8 mouse cellular contexts compared by ENCODE assay signal in genomic region chr9:13825896-13826295, GRCm38 (mm10). TPM values are rescaled to one million over a fixed set of nuclear protein-coding genes. Genes with fewer than 3 reads are reported as not detected.
A peak's percentile ranks its signal among the peaks of the same experiment; 100 is the strongest.
DNase-seq lines count a peak whose midpoint lies in the region; ATAC-seq and TF ChIP-seq lines count a peak whose summit lies in the region.

No protein-coding gene starts in this region.

- H3K27me3 ChIP-seq in lung, postnatal 0 days (replicated peaks; ENCODE audit: insufficient read depth, low read length), result no peaks in the 10 kb centered on the region
- no peaks in the 10 kb centered on the region for H3K27me3 ChIP-seq in forebrain, embryonic 10.5 days (ENCODE audit: poor library complexity, severe bottlenecking)
- H3K27me3 ChIP-seq in limb, embryonic 13.5 days, result no peaks in the 10 kb centered on the region
- H3K27me3 ChIP-seq in small intestine, adult 2 months (ENCODE audit: control insufficient read depth, insufficient read depth, low read length), result no peaks in the 10 kb centered on the region

- peaks cover 10% of the 10 kb centered on the region for H3K4me1 ChIP-seq in lung, postnatal 0 days (ENCODE audit: insufficient read depth, low read depth, low read length)
- H3K4me1 ChIP-seq in forebrain, embryonic 10.5 days, result peaks cover 38% of the 10 kb centered on the region
- H3K4me1 ChIP-seq in limb, embryonic 13.5 days, result peaks cover 26% of the 10 kb centered on the region
- peaks cover 3% of the 10 kb centered on the region; the same call in 1 of the 2 replicates for H3K4me1 ChIP-seq in small intestine, adult 2 months (ENCODE audit: control insufficient read depth, insufficient read depth, insufficient read length, low read length)

- no peak for TF ChIP-seq CTCF in lung, postnatal 0 days (IDR thresholded peaks at IDR 0.05)
- no peak for TF ChIP-seq CTCF in small intestine, adult 2 months (IDR thresholded peaks at IDR 0.05; ENCODE audit: extremely low read depth, insufficient read length, insufficient replicate concordance, low read depth, low read length)

- peaks cover 5% of the 10 kb centered on the region for H3K36me3 ChIP-seq in lung, postnatal 0 days (ENCODE audit: insufficient read depth, low read length)
- H3K36me3 ChIP-seq in forebrain, embryonic 10.5 days (replicated peaks), result peaks cover 57% of the 10 kb centered on the region
- H3K36me3 ChIP-seq in limb, embryonic 13.5 days, result peaks cover 18% of the 10 kb centered on the region
- peaks cover 6% of the 10 kb centered on the region; the same call in 1 of the 2 replicates for H3K36me3 ChIP-seq in small intestine, adult 2 months (ENCODE audit: control insufficient read depth, insufficient read depth, low read length)

- H3K4me2 ChIP-seq in lung, postnatal 0 days (replicated peaks; ENCODE audit: low read depth, low read length), result peak overlapping the region; percentile 82
- H3K4me2 ChIP-seq in limb, embryonic 13.5 days (replicated peaks), result peak overlapping the region; percentile 83

- peak overlapping the region; percentile 77 for H3K9ac ChIP-seq in lung, postnatal 0 days (replicated peaks; ENCODE audit: low read depth)
- peak overlapping the region; percentile 94 for H3K9ac ChIP-seq in limb, embryonic 13.5 days

- no peak for DNase-seq in lung, postnatal 0 days (ENCODE audit: low spot score)
- DNase-seq in lung, postnatal 14 days, result no peak
- DNase-seq in forebrain, embryonic 10.5 days (ENCODE audit: extremely low spot score, low spot score), result no peak
- no peak for DNase-seq in thymus, postnatal 36 days
- no peak for DNase-seq in gastrocnemius, postnatal 25 days
- no peak for DNase-seq in frontal cortex, adult 2 months (ENCODE audit: extremely low spot score in 1 of 2, low spot score in 1 of 2)

- no peaks in the 10 kb centered on the region for H3K9me3 ChIP-seq in lung, postnatal 0 days (ENCODE audit: low read length)
- H3K9me3 ChIP-seq in forebrain, embryonic 10.5 days, result no peaks in the 10 kb centered on the region
- H3K9me3 ChIP-seq in limb, embryonic 13.5 days, result no peaks in the 10 kb centered on the region

- peak overlapping the region; percentile 98 for H3K27ac ChIP-seq in lung, postnatal 0 days (ENCODE audit: low read length)
- H3K27ac ChIP-seq in forebrain, embryonic 10.5 days, result peak overlapping the region; percentile 99
- peak overlapping the region; percentile 99 for H3K27ac ChIP-seq in limb, embryonic 13.5 days
- H3K27ac ChIP-seq in small intestine, adult 2 months (ENCODE audit: insufficient read depth, low read depth, low read length), result peak overlapping the region; percentile 92

- peak overlapping the region; percentile 89 for H3K4me3 ChIP-seq in lung, postnatal 0 days (ENCODE audit: low read depth, low read length)
- peak overlapping the region; percentile 93 for H3K4me3 ChIP-seq in forebrain, embryonic 10.5 days
- peak overlapping the region; percentile 83 for H3K4me3 ChIP-seq in limb, embryonic 13.5 days
- peak overlapping the region; percentile 91 for H3K4me3 ChIP-seq in small intestine, adult 2 months (ENCODE audit: low read depth, low read length)

- no peak for TF ChIP-seq POLR2A in small intestine, adult 2 months (IDR thresholded peaks at IDR 0.05; ENCODE audit: low read depth, low read length)

- TF ChIP-seq EP300 in lung, postnatal 0 days (IDR thresholded peaks at IDR 0.05), result no peak

- under 1% methylated on average over 8 of the region's 8 CpGs for WGBS in lung, postnatal 0 days
- WGBS in forebrain, embryonic 10.5 days, result 10% methylated on average over 8 of the region's 8 CpGs
- WGBS in limb, embryonic 13.5 days, result 6% methylated on average over 8 of the region's 8 CpGs
- 2% methylated on average over 8 of the region's 8 CpGs for WGBS in small intestine, adult 2 months

- no peak for ATAC-seq in lung, postnatal 0 days
- no peak for ATAC-seq in limb, embryonic 13.5 days (ENCODE audit: low FRiP score, low read depth)

RNA-seq across cellular contexts. Expression of gene Cep57, which starts 1.0 kb away (rescaled TPM):
- 26.6 and 26.7 TPM in 2 replicates for polyA plus RNA-seq in lung, postnatal 0 days (2015; fragmentation: Nextera tagmentation; extraction: Ambion mirVana)
- 69.9 and 71.4 TPM in 2 replicates for polyA plus RNA-seq in forebrain, embryonic 10.5 days (2016; fragmentation: Nextera tagmentation; extraction: Ambion mirVana)
- 61.9 and 64.6 TPM in 2 replicates for polyA plus RNA-seq in limb, embryonic 13.5 days (2015; fragmentation: Nextera tagmentation; extraction: Ambion mirVana)
- 1.6 and 3.3 TPM in 2 replicates for polyA plus RNA-seq in small intestine, adult 2 months (2012; rRNA removed)
- total RNA-seq in gastrocnemius, postnatal 25 days (2021), result 1 to 10 TPM; 4.4 to 5.5 TPM
- polyA plus RNA-seq in frontal cortex, adult 2 months (2012; rRNA removed), result 26.6 and 27.0 TPM in 2 replicates

RNA-seq across cellular contexts. Expression of gene Fam76b, which starts 1.6 kb away (rescaled TPM):
- 17.0 and 17.7 TPM in 2 replicates for polyA plus RNA-seq in lung, postnatal 0 days (2015; fragmentation: Nextera tagmentation; extraction: Ambion mirVana)
- polyA plus RNA-seq in forebrain, embryonic 10.5 days (2016; fragmentation: Nextera tagmentation; extraction: Ambion mirVana), result 22.4 and 23.4 TPM in 2 replicates
- polyA plus RNA-seq in limb, embryonic 13.5 days (2015; fragmentation: Nextera tagmentation; extraction: Ambion mirVana), result 21.8 and 22.2 TPM in 2 replicates
- 3.5 and 7.4 TPM in 2 replicates for polyA plus RNA-seq in small intestine, adult 2 months (2012; rRNA removed)
- total RNA-seq in gastrocnemius, postnatal 25 days (2021), result 1 to 10 TPM; 6.2 to 6.5 TPM
- polyA plus RNA-seq in frontal cortex, adult 2 months (2012; rRNA removed), result 25.1 and 30.4 TPM in 2 replicates
